Mouse (Mus musculus) megakaryocyte, adult 5-6 weeks (primary cell): ENCODE results near the gene Mpv17l2. TPM values are rescaled to one million over a fixed set of nuclear protein-coding genes. Genes with fewer than 3 reads are reported as not detected.

Source experiments
- ATAC-seq: 2 replicates; pipeline ENCODE4 v1.8.0; 2016; ENCODE audit warnings: mild to moderate bottlenecking, inconsistent platforms; ENCODE audit not compliant: poor library complexity, severe bottlenecking
- total RNA-seq, 2 experiments: library from RNA; stranded (forward) in 1 of 2; stranded (reverse) in 1 of 2; fragments of 153-499, 151-499 nt in 1 of 2; fragments of 221-1000, 200-1000 nt in 1 of 2; gene quantifications; 2 replicates each; pipeline versions ENCODE4 v1.2.3 to v1.2.4; 2015 to 2017

Gene Mpv17l2
- total RNA-seq, 2 experiments from 2014 or later, result 8.4 to 44.7 TPM

DNA sequence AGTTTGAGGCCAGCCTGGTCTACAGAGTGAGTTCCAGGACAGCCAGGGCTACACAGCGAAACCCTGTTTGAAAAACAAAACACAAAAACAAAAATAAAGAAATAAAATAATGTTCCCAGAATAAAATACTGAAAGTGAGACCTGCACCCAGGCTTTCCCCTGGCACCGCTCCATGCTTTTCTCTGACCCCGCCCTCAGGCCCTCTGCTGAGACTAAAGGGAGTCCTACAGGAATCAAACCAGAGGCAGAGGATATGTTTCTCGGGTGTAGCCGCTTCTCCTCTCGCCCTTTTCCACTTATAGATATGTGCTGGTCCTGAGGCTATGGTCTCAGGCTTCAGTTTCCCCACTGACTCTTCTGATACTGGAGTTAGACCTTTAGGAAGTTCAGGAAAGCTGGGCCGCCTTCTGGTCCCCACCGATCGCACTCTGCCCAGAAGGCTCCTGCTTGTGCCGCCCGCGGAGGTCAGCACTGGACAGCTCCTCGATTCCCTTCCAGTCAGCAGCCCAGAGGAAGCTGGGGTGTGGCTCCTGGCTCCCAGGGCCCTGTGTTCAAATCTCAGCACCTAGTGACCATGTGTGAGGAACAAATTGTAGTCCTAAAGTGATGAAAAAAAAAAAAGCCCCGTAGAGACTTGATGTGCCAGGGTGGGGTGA is 34.8 kb downstream of the Mpv17l2 start:
- ATAC-seq, result no peak

DNA sequence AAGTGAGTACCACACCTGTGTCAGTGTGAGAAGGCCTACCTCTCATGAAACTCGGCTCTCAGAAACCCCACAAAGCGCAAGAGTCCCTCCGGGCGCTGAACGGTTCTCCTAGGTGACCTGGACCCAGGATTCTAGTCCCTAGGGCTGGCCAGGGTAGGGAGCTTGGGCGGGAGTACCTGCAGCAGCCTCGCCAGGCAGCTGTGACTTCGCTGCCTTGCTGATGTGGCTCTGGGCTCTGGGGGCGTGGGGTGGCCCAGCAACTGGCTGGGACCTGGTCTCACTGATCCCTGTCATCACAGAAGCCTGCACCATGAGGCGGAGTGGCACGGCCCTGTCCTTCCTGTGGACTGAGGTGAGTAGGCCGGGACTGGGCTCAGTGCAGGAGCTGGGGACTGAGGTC is 36.5 kb downstream of the Mpv17l2 start:
- no peak for ATAC-seq

DNA sequence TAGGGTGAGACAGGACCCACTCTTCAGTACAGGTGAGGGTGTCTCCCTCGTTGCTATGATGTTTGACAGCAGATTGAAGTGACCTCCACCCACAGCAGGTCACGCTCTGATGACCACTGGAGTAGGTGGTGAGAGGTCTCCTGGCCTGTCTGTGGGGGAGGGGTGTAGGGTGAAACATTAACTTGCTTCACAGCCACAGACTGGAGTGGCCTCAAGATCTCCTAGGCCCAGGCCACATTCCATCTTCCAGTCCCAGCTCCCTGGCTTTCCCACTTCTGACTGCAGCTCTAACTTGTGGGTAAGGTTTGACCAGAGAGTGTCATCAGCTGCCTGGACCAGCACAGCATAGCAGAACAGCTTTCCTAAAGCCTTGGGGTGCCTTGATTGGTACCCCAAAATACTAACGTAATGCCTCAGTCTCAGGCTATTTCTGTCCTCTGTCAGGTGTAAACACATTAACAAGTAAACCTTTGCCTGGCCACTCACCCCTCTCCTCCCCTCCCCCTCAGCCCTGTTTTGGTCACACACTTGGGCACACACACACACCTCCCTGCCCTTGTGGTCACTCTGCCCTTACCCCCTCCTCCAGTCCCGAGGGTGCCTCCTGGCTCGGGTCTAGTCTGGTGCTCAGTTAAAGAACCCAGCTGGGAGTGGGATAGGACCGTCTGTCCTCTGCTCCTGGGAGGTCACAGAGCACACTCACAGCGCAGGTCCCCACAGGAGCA is 37.1 kb downstream of the Mpv17l2 start, which contains the start of gene Pde4c:
Pde4c (plus strand) TSS at position 235 of the 725 bp plus-strand sequence.
- ATAC-seq, result no peak

DNA sequence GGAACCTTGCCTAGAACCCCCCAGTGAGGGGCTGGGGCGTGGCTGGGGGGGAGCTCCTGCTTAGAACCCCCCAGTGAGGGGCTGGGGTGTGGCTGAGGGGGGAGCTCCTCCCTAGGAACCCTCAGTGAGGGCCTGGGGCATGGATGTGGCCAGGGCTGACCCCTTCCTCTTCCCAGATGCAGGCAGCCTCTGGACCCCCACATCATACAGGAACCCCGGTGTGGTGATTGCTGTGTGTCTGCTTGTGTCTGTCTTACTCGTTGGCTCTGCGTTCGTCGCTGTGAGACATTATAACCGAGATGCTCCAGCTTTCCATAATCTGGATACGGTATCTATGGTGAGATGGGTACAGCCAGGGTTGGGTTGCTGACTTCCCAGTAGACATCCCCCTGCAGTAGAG is 39.1 kb downstream of the Mpv17l2 start:
- ATAC-seq, result no peak

DNA sequence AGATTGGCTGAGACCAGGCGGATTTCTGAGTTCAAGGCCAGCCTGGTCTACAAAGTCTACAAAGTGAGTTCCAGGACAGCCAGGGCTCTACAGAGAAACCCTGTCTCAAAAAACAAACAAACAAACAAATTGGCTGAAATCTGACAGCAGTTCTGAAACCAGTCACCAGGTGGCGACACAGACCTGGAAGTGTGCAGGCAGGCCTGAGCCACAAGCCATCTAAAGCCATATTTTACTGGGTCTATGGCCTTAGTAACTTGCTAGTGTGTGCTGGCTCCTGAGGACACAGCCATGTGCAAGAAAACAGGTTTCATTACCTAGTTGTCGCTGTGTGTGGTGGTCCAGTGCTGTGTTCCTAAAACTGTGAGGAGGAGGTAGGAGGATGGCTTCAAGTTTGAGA is 40.0 kb downstream of the Mpv17l2 start:
- peak; percentile 72 for ATAC-seq

DNA sequence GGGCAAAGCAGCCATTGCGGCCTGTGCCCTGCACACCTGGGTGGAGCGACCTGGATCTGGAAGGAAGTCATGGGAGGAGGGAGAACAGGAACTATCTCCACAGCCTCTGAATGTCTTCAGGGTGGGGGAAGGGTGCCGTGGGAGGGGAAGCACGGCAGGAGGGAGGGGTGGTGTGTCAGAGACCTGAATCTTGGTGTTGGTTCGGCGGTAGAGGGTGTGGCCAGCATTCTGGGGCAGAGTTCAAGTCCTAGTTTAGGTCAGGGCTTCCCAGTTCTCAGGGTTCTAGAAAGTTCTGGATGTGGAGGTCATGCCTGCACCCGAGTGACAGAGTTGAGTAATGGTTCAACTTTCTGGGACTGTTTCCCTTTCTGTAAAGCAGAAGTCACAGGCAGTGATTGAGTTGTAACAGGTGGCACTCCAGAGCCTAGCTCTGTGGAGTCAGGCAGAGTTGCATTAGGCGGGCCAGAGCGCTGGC is 40.9 kb downstream of the Mpv17l2 start:
- peak; percentile 43; the same call in 1 of the 2 replicates for ATAC-seq

DNA sequence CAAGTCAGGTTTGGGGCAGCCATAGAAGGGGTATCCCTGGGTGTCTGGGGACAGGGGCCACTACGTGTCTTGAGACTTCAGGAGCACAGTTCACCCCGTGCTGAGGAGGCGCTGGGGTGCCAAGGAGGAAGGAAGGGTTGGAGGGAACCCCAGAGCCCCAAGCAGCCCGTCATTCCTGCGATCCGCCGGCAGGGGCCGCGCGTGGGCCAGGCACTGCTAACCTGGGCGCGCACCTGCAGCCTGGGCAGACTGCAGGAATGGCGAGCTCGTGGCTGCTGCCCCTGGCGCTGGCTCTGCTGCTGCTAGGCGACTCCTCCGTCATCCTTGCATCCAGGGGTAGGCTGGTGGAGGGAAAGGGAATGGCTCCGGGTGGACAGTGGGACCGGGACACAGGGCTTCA is 42.4 kb downstream of the Mpv17l2 start, which contains the start of gene Gm3336:
Gm3336 (plus strand) TSS at position 247 of the 400 bp plus-strand sequence.
- peak; percentile 88 for ATAC-seq

DNA sequence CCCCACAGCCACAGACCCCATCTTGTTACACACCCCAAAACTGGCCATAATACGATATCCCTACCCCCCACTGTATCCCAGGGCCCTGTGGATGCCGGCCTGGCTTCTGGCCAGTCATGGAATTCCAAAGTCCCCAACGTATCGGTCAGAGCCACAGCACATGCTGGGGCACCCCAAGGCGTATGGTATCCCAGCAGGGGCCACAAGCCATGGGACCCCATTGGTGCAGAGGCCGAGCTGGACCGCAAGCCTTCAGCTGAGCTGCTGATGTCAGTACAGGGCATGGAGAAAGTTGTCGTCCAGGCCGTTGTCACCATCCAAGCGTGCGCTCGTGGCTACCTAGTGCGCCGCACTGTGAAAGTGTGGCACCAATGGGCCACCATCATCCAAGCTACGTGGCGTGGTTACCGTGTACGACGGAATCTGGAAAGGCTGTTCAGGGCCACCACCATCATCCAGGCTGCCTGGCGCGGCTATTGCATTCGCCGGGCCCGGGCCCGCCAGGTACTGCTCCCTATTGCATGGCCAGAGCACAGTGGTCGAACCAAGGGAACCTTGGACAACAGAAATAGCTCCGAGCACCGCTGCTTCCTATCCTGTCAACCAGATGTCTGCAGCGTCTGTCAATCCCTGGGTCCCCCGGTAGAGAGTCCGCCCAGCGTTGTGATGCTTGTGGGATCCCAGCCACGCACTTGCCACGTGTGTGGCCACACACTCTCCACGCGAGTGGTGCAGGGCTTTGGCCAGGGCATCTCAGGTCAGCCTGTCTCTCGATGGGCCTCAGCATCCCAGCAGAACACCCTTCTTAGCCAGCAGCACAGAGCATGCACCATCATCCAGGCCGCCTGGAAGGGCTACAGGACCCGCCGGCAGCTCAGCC is 44.0 kb downstream of the Mpv17l2 start:
- no peak for ATAC-seq

DNA sequence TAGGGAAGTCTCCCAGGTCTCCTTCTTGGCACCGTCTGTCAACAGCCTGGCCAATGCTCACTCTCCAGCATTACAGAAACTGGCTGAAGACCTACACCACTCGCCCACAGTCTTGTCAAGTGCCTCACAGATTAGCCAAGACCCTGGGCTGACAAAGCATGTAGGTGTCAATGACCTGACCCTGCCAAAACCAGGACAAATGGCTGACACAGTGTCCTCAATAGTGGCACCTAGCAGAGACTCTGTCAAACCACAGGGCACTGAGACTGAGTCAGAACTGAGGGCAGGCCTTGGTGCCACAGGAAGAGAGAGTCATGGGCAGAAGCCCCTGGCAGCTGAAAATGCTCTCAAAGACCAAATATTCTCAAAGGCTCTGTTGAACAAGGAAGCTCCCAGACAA is 45.7 kb downstream of the Mpv17l2 start:
- no peak for ATAC-seq

DNA sequence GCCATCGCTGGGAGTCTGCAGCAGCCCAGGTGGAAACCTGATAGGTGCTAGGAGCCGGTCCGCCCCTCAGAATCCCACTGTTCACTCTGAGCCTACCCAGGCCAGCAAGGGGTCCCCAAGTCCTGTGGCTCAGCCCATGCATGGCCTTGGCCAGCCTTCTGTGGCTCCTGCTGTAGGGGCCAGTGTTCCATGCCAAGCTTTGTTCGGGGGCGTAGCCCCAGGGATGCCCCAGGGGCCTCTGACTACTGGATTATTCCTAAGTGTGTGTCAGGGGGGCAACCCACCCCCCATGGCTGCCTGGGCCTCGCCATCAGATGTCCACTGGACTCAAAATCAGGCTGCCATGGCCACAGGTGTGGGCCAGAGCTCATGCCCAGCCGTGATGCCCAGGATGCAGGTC is 46.8 kb downstream of the Mpv17l2 start:
- ATAC-seq, result no peak

DNA sequence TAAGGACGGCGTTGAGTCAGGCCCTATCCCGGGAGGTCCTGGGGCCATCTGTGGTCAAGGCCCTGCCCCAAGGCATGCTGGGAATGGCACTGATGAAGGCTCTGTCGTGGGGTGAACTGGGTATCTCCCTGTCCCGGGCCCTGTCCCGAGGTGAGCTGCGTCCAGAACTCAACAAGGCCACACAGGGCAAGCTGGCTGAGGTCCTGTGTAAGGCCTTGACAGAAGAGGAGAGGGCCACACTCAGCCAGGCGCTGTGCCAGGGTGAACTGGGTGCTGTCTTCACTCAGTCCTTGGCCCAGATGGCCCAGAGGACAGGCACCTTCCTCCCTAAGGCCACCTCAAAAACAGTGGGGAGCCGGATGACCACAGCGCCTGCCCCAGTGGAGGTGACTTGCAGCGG is 49.7 kb downstream of the Mpv17l2 start:
- no peak for ATAC-seq

DNA sequence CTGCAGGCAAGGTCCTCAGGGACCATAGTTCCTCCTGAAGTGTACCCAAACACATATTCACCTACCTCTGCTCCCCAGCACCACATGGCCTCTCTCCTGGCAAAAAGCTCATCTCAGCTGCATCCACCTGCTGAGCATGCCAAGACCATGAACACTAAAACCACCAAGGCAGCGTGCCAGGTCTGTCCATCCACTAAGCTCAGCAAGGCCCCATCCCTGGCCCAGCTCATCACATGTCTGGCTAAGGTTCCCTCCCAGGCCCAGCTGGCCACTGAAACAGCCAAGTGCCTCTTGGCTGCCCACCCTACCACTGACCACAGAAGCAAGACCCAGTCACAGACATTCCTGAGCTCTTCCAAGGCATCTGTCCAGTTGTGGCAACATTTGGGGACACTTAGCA is 50.5 kb downstream of the Mpv17l2 start:
- ATAC-seq, result no peak

DNA sequence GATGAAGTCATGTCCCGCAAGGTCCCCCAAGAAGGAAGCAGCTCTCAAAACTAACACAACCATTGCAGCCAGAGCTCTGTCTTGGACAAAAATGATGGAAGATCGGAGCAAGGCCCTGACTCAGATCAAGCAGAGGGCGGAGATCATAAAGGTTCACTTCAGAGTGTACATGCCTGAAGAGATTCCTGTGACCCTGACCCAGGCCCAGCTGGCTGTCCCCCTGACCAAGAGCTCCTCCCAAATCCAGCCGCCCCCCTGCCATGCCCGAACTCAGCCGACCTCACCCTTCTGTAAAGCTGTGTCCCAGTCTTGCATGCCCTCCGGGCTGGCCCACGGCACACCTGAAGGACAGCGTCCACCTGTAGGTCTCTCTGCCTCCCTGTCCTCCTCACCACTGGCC is 51.0 kb downstream of the Mpv17l2 start:
- no peak for ATAC-seq

Other genes starting within 250 kb of the Mpv17l2 start
- gene Fkbp8, start 233.2 kb downstream of the Mpv17l2 start, total RNA-seq (2015), result 75.1 and 75.3 TPM in 2 replicates
- gene Fkbp8, start 233.2 kb downstream of the Mpv17l2 start, total RNA-seq (2017), result 146 and 166 TPM in 2 replicates
- 88.7 and 114 TPM in 2 replicates for gene Kxd1, start 233.0 kb downstream of the Mpv17l2 start, total RNA-seq (2015)
- 71.4 and 80.6 TPM in 2 replicates for gene Kxd1, start 233.0 kb downstream of the Mpv17l2 start, total RNA-seq (2017)
- 9.3 and 12.5 TPM in 2 replicates for gene Ell, start 221.5 kb downstream of the Mpv17l2 start, total RNA-seq (2015)
- 11.1 and 11.9 TPM in 2 replicates for gene Ell, start 221.5 kb downstream of the Mpv17l2 start, total RNA-seq (2017)
- 11.8 and 11.9 TPM in 2 replicates for gene Isyna1, start 166.6 kb downstream of the Mpv17l2 start, total RNA-seq (2015)
- 13.9 and 15.7 TPM in 2 replicates for gene Isyna1, start 166.6 kb downstream of the Mpv17l2 start, total RNA-seq (2017)
- 35.7 and 38.2 TPM in 2 replicates for gene Ssbp4, start 152.1 kb downstream of the Mpv17l2 start, total RNA-seq (2015)
- gene Ssbp4, start 152.1 kb downstream of the Mpv17l2 start, total RNA-seq (2017), result 61.3 and 76.1 TPM in 2 replicates
- gene Lrrc25, start 144.8 kb downstream of the Mpv17l2 start, total RNA-seq (2015), result 62.2 and 64.6 TPM in 2 replicates
- gene Lrrc25, start 144.8 kb downstream of the Mpv17l2 start, total RNA-seq (2017), result 29.3 and 33.8 TPM in 2 replicates
- gene Gdf15, start 128.5 kb downstream of the Mpv17l2 start, total RNA-seq (2015), result not detected in 2 replicates
- not detected in 2 replicates for gene Gdf15, start 128.5 kb downstream of the Mpv17l2 start, total RNA-seq (2017)
- 5.7 and 6.8 TPM in 2 replicates for gene Pgpep1, start 100.6 kb downstream of the Mpv17l2 start, total RNA-seq (2015)
- gene Pgpep1, start 100.6 kb downstream of the Mpv17l2 start, total RNA-seq (2017), result 1.5 and 4.0 TPM in 2 replicates
- 82.1 and 84.4 TPM in 2 replicates for gene Lsm4, start 87.7 kb downstream of the Mpv17l2 start, total RNA-seq (2015)
- gene Lsm4, start 87.7 kb downstream of the Mpv17l2 start, total RNA-seq (2017), result 106 and 151 TPM in 2 replicates
- 26.7 and 44.1 TPM in 2 replicates for gene Jund, start 62.0 kb downstream of the Mpv17l2 start, total RNA-seq (2015)
- gene Jund, start 62.0 kb downstream of the Mpv17l2 start, total RNA-seq (2017), result 24.0 and 28.9 TPM in 2 replicates
- 0.11 and 0.27 TPM in 2 replicates for gene Iqcn, start 57.5 kb downstream of the Mpv17l2 start, total RNA-seq (2015)
- gene Iqcn, start 57.5 kb downstream of the Mpv17l2 start, total RNA-seq (2017), result 0.04 TPM in 1 of 2 replicates, not detected in the other
- gene Gm3336, start 42.4 kb downstream of the Mpv17l2 start, total RNA-seq (2015), result not detected in 2 replicates
- gene Gm3336, start 42.4 kb downstream of the Mpv17l2 start, total RNA-seq (2017), result not detected in 2 replicates
- not detected in 2 replicates for gene Pde4c, start 37.2 kb downstream of the Mpv17l2 start, total RNA-seq (2015)
- not detected in 2 replicates for gene Pde4c, start 37.2 kb downstream of the Mpv17l2 start, total RNA-seq (2017)
- gene Rab3a, start 6.3 kb downstream of the Mpv17l2 start, total RNA-seq (2015), result 3.3 and 5.8 TPM in 2 replicates
- 2.1 and 5.1 TPM in 2 replicates for gene Rab3a, start 6.3 kb downstream of the Mpv17l2 start, total RNA-seq (2017)
- gene Pik3r2, start 15.8 kb upstream of the Mpv17l2 start, total RNA-seq (2015), result 4.6 and 5.0 TPM in 2 replicates
- 14.7 and 14.9 TPM in 2 replicates for gene Pik3r2, start 15.8 kb upstream of the Mpv17l2 start, total RNA-seq (2017)
- gene Mast3, start 44.1 kb upstream of the Mpv17l2 start, total RNA-seq (2015), result 56.2 and 65.4 TPM in 2 replicates
- 14.4 and 24.6 TPM in 2 replicates for gene Mast3, start 44.1 kb upstream of the Mpv17l2 start, total RNA-seq (2017)
- gene Il12rb1, start 47.5 kb upstream of the Mpv17l2 start, total RNA-seq (2015), result 0.80 and 1.5 TPM in 2 replicates
- 0.07 and 1.7 TPM in 2 replicates for gene Il12rb1, start 47.5 kb upstream of the Mpv17l2 start, total RNA-seq (2017)
- 9.0 and 11.0 TPM in 2 replicates for gene Arrdc2, start 78.8 kb upstream of the Mpv17l2 start, total RNA-seq (2015)
- 10.5 and 11.1 TPM in 2 replicates for gene Arrdc2, start 78.8 kb upstream of the Mpv17l2 start, total RNA-seq (2017)
- gene Kcnn1, start 102.3 kb upstream of the Mpv17l2 start, total RNA-seq (2015), result not detected in 2 replicates
- gene Kcnn1, start 102.3 kb upstream of the Mpv17l2 start, total RNA-seq (2017), result 0.33 TPM in 1 of 2 replicates, not detected in the other
- gene Ccdc124, start 113.0 kb upstream of the Mpv17l2 start, total RNA-seq (2015), result 32.7 and 38.9 TPM in 2 replicates
- 36.8 and 47.6 TPM in 2 replicates for gene Ccdc124, start 113.0 kb upstream of the Mpv17l2 start, total RNA-seq (2017)
- gene Slc5a5, start 131.8 kb upstream of the Mpv17l2 start, total RNA-seq (2015), result 0.07 TPM in 1 of 2 replicates, not detected in the other
- not detected in 2 replicates for gene Slc5a5, start 131.8 kb upstream of the Mpv17l2 start, total RNA-seq (2017)
- gene Rpl18a, start 136.5 kb upstream of the Mpv17l2 start, total RNA-seq (2015), result 5,087 and 5,550 TPM in 2 replicates
- 1,590 and 1,750 TPM in 2 replicates for gene Rpl18a, start 136.5 kb upstream of the Mpv17l2 start, total RNA-seq (2017)
- 15.0 and 17.1 TPM in 2 replicates for gene Map1s, start 145.0 kb upstream of the Mpv17l2 start, total RNA-seq (2015)
- 11.3 and 11.8 TPM in 2 replicates for gene Map1s, start 145.0 kb upstream of the Mpv17l2 start, total RNA-seq (2017)